Mouse (Mus musculus): ENCODE measurements around the gene Lhpp. TPM values are rescaled to one million over a fixed set of nuclear protein-coding genes. Genes with fewer than 3 reads are reported as not detected.
A peak's percentile ranks its signal among the peaks of the same experiment; 100 is the strongest.

The Lhpp gene
- polyA plus RNA-seq, 1 experiment from 2014 or later: 17.3 TPM

- H3K27ac ChIP-seq: 0 out of 2 replicates have a peak overlapping the region, but pooled peaks have one; percentile 40
- no peak for DNase-seq (ENCODE audit: extremely low spot score, low spot score)
- H3K36me3 ChIP-seq (replicated peaks): no peaks in the 10 kb centered on the region
- no peak overlapping the region for H3K4me3 ChIP-seq
- no peaks in the 10 kb centered on the region for H3K9me3 ChIP-seq
- 91% methylated on average over 1 of the region's 1 CpGs for WGBS
- no peaks in the 10 kb centered on the region for H3K4me1 ChIP-seq
- H3K27me3 ChIP-seq (ENCODE audit: poor library complexity, severe bottlenecking): no peaks in the 10 kb centered on the region
These were observed 71.4 kb downstream of the Lhpp start for GRCm38 (mm10) chr7:132681831-132682230.

GRCm38 (mm10) chr7:132682336-132682735, 71.9 kb downstream of the Lhpp start:
- H3K4me1 ChIP-seq: 0 out of 2 replicates have a peak, but pooled peaks cover 3% of the 10 kb centered on the region
- H3K4me3 ChIP-seq: no peak overlapping the region
- WGBS: 89% methylated on average over 3 of the region's 3 CpGs
- H3K9me3 ChIP-seq: no peaks in the 10 kb centered on the region
- no peak for DNase-seq (ENCODE audit: extremely low spot score, low spot score)
- no peaks in the 10 kb centered on the region for H3K36me3 ChIP-seq (replicated peaks)
- no peaks in the 10 kb centered on the region for H3K27me3 ChIP-seq (ENCODE audit: poor library complexity, severe bottlenecking)
- no peak overlapping the region for H3K27ac ChIP-seq

GRCm38 (mm10) chr7:132682901-132683300, 72.5 kb downstream of the Lhpp start:
- no peaks in the 10 kb centered on the region for H3K27me3 ChIP-seq (ENCODE audit: poor library complexity, severe bottlenecking)

DNA sequence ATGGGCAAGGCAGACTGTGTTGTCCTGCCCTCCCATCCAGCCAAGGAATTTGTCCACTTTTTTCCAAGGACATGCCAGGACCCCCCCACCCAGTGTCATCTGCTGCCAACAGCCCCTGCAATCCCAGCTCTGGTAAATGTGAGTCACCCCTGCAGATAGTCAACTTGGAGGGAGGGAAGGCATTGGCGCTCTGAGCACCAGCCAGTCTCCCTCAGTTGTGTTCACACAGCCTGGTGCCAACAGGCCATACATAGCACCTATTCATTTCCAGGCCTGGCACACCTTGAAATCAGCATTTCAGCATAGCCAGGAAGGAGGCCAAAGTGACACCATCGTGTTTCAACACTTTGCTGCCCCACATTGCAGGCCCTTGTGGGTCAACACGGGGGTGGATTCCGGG, 73.5 kb downstream of the Lhpp start:
- Histone ChIP-seq H3K27ac (no peak overlapping the region), H3K27me3 (ENCODE audit: poor library complexity, severe bottlenecking) (no peaks in the 10 kb centered on the region), H3K36me3 (replicated peaks) (no peaks in the 10 kb centered on the region), H3K4me3 (no peak overlapping the region), H3K9me3 (no peaks in the 10 kb centered on the region), H3K4me1 (peaks cover 16% of the 10 kb centered on the region)
- 93% methylated on average over 4 of the region's 4 CpGs for WGBS
- DNase-seq (ENCODE audit: extremely low spot score, low spot score): no peak

More at GRCm38 (mm10) chr7:132682901-132683300, 72.5 kb downstream of the Lhpp start:
- H3K36me3 ChIP-seq (replicated peaks): no peaks in the 10 kb centered on the region
- no peak overlapping the region for H3K4me3 ChIP-seq
- no peak for DNase-seq (ENCODE audit: extremely low spot score, low spot score)
- peak overlapping the region; percentile 4; the same call in 1 of the 2 replicates for H3K27ac ChIP-seq
- peaks cover 8% of the 10 kb centered on the region for H3K4me1 ChIP-seq
- H3K9me3 ChIP-seq: no peaks in the 10 kb centered on the region
- WGBS: 81% methylated on average over 3 of the region's 3 CpGs

DNA sequence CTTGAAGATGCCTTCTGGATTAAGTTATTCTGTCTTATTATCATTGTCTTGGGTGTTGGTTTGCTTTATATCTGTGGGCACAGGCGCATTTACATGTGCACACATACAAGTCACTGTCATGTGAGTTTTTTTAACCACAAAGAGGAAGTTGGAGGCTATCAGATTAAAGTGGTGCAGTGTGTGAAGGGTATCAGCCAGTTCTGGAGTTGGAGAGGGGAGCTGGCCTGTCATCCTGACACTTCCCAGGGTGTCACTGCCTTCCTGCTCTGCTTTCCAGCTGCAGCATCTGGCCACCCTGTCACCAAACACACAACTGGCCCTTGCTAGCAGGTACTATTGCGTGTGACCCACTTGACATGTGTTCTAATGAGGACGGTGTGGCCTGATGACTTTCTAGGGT, 76.1 kb downstream of the Lhpp start:
- Histone ChIP-seq H3K9me3 (no peaks in the 10 kb centered on the region), H3K27ac (no peak overlapping the region), H3K4me3 (no peak overlapping the region), H3K27me3 (ENCODE audit: poor library complexity, severe bottlenecking) (no peaks in the 10 kb centered on the region), H3K4me1 (peaks cover 24% of the 10 kb centered on the region), H3K36me3 (replicated peaks) (no peaks in the 10 kb centered on the region)
- no peak for DNase-seq (ENCODE audit: extremely low spot score, low spot score)
- WGBS: 91% methylated on average over 3 of the region's 3 CpGs

DNA sequence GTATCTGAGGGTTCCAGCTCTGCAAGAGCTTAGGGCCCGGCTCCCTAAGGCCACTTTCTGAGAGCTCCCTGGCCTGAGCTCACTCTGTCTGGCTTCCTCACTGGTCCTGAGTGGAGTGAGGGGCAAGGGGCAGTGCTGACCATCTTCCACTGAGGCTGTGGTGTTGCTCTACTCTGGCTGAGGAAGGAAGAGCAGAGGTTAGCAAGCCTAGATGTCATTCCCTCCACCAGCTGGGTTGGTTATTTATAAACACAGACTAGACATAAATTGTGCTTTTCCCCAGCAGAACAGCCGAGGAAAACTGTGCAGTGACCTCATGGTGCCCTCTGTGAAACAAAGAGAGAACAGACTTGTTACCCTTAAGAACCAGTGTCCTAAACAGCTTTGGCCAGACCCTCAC, 77.5 kb downstream of the Lhpp start:
- Histone ChIP-seq H3K9me3 (no peaks in the 10 kb centered on the region), H3K27me3 (ENCODE audit: poor library complexity, severe bottlenecking) (no peaks in the 10 kb centered on the region)

DNA sequence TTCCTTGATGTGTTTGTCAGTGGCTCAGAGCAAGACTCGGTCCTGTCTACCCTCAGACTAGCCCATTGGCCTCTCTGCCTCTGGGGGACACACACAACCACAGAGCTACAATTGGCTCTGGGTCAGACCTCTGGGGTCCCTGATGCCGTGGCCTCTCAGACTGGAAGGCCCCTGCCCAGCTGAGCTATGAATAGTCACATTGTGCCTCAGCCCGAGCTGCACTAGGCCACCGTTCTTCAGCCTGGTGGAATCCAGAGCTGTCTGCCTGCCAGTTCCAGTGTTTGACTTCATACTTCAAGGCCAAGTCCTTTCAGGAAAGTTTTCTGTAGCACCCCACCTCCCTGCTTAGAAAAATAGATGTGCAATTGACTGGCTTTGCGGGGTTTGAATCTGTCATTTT, 78.3 kb downstream of the Lhpp start:
- Histone ChIP-seq H3K36me3 (replicated peaks) (no peaks in the 10 kb centered on the region), H3K27me3 (ENCODE audit: poor library complexity, severe bottlenecking) (no peaks in the 10 kb centered on the region), H3K27ac (peak overlapping the region; percentile 45), H3K4me1 (peaks cover 36% of the 10 kb centered on the region), H3K9me3 (no peaks in the 10 kb centered on the region), H3K4me3 (no peak overlapping the region)
- no peak for DNase-seq (ENCODE audit: extremely low spot score, low spot score)
- 53% methylated on average over 5 of the region's 5 CpGs for WGBS

More for the DNA sequence above, 77.5 kb downstream of the Lhpp start:
- H3K4me1 ChIP-seq: peaks cover 35% of the 10 kb centered on the region
- peak overlapping the region; percentile 26; the same call in 1 of the 2 replicates for H3K27ac ChIP-seq
- 56% methylated on average over 2 of the region's 2 CpGs for WGBS
- no peak for DNase-seq (ENCODE audit: extremely low spot score, low spot score)
- no peak overlapping the region for H3K4me3 ChIP-seq
- H3K36me3 ChIP-seq (replicated peaks): no peaks in the 10 kb centered on the region

- H3K4me1 ChIP-seq: peaks cover 36% of the 10 kb centered on the region
- 0 out of 2 replicates have a peak overlapping the region, but pooled peaks have one; percentile 45 for H3K27ac ChIP-seq
- peaks cover 3% of the 10 kb centered on the region; the same call in 1 of the 2 replicates for H3K9me3 ChIP-seq
- peaks cover 2% of the 10 kb centered on the region for H3K36me3 ChIP-seq (replicated peaks)
- 82% methylated on average over 5 of the region's 5 CpGs for WGBS
- no peaks in the 10 kb centered on the region for H3K27me3 ChIP-seq (ENCODE audit: poor library complexity, severe bottlenecking)
- no peak for DNase-seq (ENCODE audit: extremely low spot score, low spot score)
- no peak overlapping the region for H3K4me3 ChIP-seq
These were observed 79.3 kb downstream of the Lhpp start for GRCm38 (mm10) chr7:132689722-132690121.

DNA sequence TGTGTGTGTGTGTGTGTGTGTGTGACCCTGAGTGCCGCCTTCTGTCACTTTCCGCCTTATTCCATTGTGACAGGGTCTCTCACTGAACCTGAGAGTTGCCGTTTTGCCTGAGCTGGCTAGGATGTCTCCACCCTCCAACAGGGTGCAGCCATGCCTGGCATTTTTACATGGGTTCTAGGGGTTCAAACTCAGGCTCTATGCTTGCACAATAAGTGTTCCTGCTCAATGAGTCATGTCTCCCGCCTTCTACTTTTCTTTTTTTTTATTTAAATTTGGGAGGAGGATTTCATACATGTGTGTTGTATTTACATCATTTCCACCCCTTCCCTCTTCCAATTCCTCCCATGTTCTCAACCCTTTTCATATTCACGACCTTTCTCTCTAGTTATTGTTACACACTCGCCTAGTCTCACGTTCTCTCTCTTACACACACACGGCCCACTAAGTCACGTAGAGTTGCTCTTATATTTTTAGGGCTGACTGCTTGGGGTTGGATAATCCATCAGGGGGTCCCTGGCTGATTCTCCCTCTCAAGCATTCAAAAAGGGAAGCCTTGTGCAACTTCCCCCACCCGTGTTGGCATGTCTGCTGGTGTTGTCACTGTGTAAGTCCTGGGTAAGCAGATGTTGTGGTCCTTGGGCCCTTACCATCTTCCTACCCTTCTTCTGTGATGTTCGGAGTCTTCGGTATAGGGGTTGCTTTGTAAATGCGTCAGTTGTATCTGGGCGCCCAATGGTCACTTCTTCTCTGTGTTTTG, 80.5 kb downstream of the Lhpp start:
- Histone ChIP-seq H3K4me3 (no peak overlapping the region), H3K4me1 (peaks cover 36% of the 10 kb centered on the region), H3K9me3 (peaks cover 8% of the 10 kb centered on the region; the same call in 1 of the 2 replicates), H3K36me3 (replicated peaks) (peaks cover 6% of the 10 kb centered on the region), H3K27me3 (ENCODE audit: poor library complexity, severe bottlenecking) (no peaks in the 10 kb centered on the region), H3K27ac (0 out of 2 replicates have a peak overlapping the region, but pooled peaks have one; percentile 31)
- no peak for DNase-seq (ENCODE audit: extremely low spot score, low spot score)
- 91% methylated on average over 14 of the region's 14 CpGs for WGBS

DNA sequence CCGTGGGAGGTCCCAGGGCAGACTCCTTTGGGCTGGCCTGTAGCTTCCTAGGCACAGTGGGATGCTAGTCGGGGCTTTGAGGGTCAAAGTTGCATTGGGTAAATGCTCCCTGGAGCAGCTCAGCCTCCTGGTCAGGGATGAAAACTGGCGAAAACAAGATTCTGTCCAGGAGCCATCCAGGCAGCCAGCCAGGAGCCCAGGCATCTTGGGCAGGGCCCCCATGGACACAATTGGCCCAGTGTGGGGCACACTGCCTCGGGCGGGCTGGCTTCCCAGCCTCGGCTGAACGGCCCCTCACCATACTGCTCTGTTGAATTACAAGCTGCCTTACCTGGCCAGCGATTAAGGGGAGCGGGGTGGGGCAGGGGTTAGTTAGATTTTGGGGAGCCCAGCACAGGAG, 82.3 kb downstream of the Lhpp start:
- peak overlapping the region; percentile 45 for H3K27ac ChIP-seq
- no peaks in the 10 kb centered on the region for H3K27me3 ChIP-seq (ENCODE audit: poor library complexity, severe bottlenecking)
- peaks cover 8% of the 10 kb centered on the region; the same call in 1 of the 2 replicates for H3K9me3 ChIP-seq
- 75% methylated on average over 9 of the region's 9 CpGs for WGBS
- DNase-seq (ENCODE audit: extremely low spot score, low spot score): no peak
- peaks cover 6% of the 10 kb centered on the region for H3K36me3 ChIP-seq (replicated peaks)
- peaks cover 30% of the 10 kb centered on the region for H3K4me1 ChIP-seq
- no peak overlapping the region for H3K4me3 ChIP-seq

DNA sequence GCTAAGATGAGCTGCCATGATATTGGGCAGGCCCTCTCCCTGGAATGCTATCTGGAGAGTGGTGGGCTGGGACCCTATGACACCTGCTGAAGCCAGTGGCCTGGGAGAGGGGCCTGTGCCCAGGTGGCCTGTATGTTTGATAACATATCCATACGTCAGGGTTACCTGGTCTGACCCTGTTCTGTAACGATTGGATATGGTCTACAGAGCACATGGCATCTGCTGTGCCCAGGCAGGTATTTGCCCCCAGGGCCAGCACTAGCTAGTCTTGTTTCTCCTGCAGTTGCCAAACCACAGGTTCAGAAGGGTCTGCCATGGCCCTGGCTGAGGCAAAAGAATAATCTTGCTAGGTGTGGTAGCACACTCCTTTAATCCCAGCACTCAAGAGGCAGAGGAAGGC, 83.1 kb downstream of the Lhpp start:
- DNase-seq (ENCODE audit: extremely low spot score, low spot score): no peak
- Histone ChIP-seq H3K9me3 (peaks cover 8% of the 10 kb centered on the region; the same call in 1 of the 2 replicates), H3K27ac (no peak overlapping the region), H3K4me1 (peaks cover 23% of the 10 kb centered on the region), H3K27me3 (ENCODE audit: poor library complexity, severe bottlenecking) (no peaks in the 10 kb centered on the region), H3K4me3 (no peak overlapping the region), H3K36me3 (replicated peaks) (peaks cover 6% of the 10 kb centered on the region)
- WGBS: 86% methylated on average over 2 of the region's 2 CpGs

- peaks cover 8% of the 10 kb centered on the region; the same call in 1 of the 2 replicates for H3K9me3 ChIP-seq
- DNase-seq (ENCODE audit: extremely low spot score, low spot score): no peak
- peaks cover 24% of the 10 kb centered on the region for H3K4me1 ChIP-seq
- H3K27me3 ChIP-seq (ENCODE audit: poor library complexity, severe bottlenecking): no peaks in the 10 kb centered on the region
- H3K4me3 ChIP-seq: no peak overlapping the region
- no peak overlapping the region for H3K27ac ChIP-seq
- peaks cover 6% of the 10 kb centered on the region for H3K36me3 ChIP-seq (replicated peaks)
- WGBS: 91% methylated on average over 8 of the region's 8 CpGs
These were observed 86.9 kb downstream of the Lhpp start for GRCm38 (mm10) chr7:132697258-132697796.

DNA sequence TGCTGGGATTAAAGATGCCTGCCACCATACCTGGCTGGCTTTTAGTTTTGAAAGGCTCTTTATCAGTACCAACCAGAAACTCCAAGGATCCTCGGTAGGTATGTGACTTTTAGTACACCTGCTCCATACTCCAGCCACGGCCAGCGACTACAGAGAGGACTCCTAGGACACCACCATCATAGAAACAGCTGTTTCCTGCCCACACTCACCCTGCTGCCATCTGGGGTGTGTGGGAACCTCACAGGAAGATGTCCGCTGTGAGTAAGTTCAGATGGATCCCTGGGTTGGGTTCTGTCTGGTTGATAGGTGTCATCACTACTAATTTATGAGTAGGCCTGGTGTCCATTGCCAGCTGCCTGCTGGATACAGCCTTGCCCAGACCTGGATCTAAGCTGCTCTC, 88.3 kb downstream of the Lhpp start:
- no peak overlapping the region for H3K27ac ChIP-seq
- 85% methylated on average over 4 of the region's 4 CpGs for WGBS
- no peaks in the 10 kb centered on the region for H3K27me3 ChIP-seq (ENCODE audit: poor library complexity, severe bottlenecking)
- peaks cover 6% of the 10 kb centered on the region for H3K36me3 ChIP-seq (replicated peaks)
- H3K4me1 ChIP-seq: peaks cover 18% of the 10 kb centered on the region
- H3K4me3 ChIP-seq: no peak overlapping the region
- no peak for DNase-seq (ENCODE audit: extremely low spot score, low spot score)
- peaks cover 8% of the 10 kb centered on the region; the same call in 1 of the 2 replicates for H3K9me3 ChIP-seq

All from forebrain, embryonic 10.5 days (tissue).